Mouse (Mus musculus): ENCODE measurements around the gene Col1a1. TPM values are rescaled to one million over a fixed set of nuclear protein-coding genes. Genes with fewer than 3 reads are reported as not detected.

Gene Col1a1
- polyA plus RNA-seq, 1 experiment from 2014 or later = 221 TPM

GRCm38 (mm10) chr11:94930151-94930550 is 5.9 kb upstream of the Col1a1 start:
- peaks cover 13% of the 10 kb centered on the region for H3K4me1 ChIP-seq (replicated peaks; ENCODE audit: control insufficient read depth, insufficient read depth, low read length)
- 35% methylated on average over 4 of the region's 4 CpGs for WGBS
- H3K27ac ChIP-seq (ENCODE audit: low read depth, low read length) = no peak overlapping the region
- ATAC-seq (replicated peaks; ENCODE audit: low FRiP score) (no peak), DNase-seq (ENCODE audit: low spot score) (no peak)
- H3K9me3 ChIP-seq (ENCODE audit: control insufficient read depth, low read length) = no peaks in the 10 kb centered on the region
- H3K36me3 ChIP-seq (ENCODE audit: control insufficient read depth, insufficient read depth, low read length) = no peaks in the 10 kb centered on the region
- H3K4me2 ChIP-seq = no peak overlapping the region
- H3K27me3 ChIP-seq (replicated peaks; ENCODE audit: control insufficient read depth, insufficient read depth, low read length) = peaks cover 43% of the 10 kb centered on the region
- no peak overlapping the region for H3K4me3 ChIP-seq (ENCODE audit: low read depth, low read length)
- H3K9ac ChIP-seq (ENCODE audit: low read depth, low read length) = no peak overlapping the region

- WGBS = 21% methylated on average over 8 of the region's 8 CpGs
- no peak for DNase-seq (ENCODE audit: low spot score)
- Histone ChIP-seq H3K27ac (ENCODE audit: low read depth, low read length) (0 out of 2 replicates have a peak overlapping the region, but pooled peaks have one; percentile 19), H3K27me3 (replicated peaks; ENCODE audit: control insufficient read depth, insufficient read depth, low read length) (peaks cover 71% of the 10 kb centered on the region), H3K36me3 (ENCODE audit: control insufficient read depth, insufficient read depth, low read length) (no peaks in the 10 kb centered on the region), H3K4me1 (replicated peaks; ENCODE audit: control insufficient read depth, insufficient read depth, low read length) (peaks cover 7% of the 10 kb centered on the region), H3K4me3 (ENCODE audit: low read depth, low read length) (no peak overlapping the region), H3K9me3 (ENCODE audit: control insufficient read depth, low read length) (no peaks in the 10 kb centered on the region), H3K4me2 (no peak overlapping the region), H3K9ac (ENCODE audit: low read depth, low read length) (no peak overlapping the region)
- no peak for ATAC-seq (replicated peaks; ENCODE audit: low FRiP score)
These were observed 2.4 kb upstream of the Col1a1 start for GRCm38 (mm10) chr11:94933584-94933983.

GRCm38 (mm10) chr11:94934526-94934925 is 1.5 kb upstream of the Col1a1 start:
- peaks cover 6% of the 10 kb centered on the region for H3K4me1 ChIP-seq (replicated peaks; ENCODE audit: control insufficient read depth, insufficient read depth, low read length)
- WGBS = 32% methylated on average over 11 of the region's 11 CpGs

GRCm38 (mm10) chr11:94936851-94937295 is 849 bp downstream of the Col1a1 start:
- Histone ChIP-seq H3K27ac (ENCODE audit: low read depth, low read length) (peak overlapping the region; percentile 70; the same call in 1 of the 2 replicates), H3K36me3 (ENCODE audit: control insufficient read depth, insufficient read depth, low read length) (peaks cover 2% of the 10 kb centered on the region; the same call in 1 of the 2 replicates), H3K9ac (ENCODE audit: low read depth, low read length) (peak overlapping the region; percentile 44), H3K9me3 (ENCODE audit: control insufficient read depth, low read length) (no peaks in the 10 kb centered on the region), H3K27me3 (replicated peaks; ENCODE audit: control insufficient read depth, insufficient read depth, low read length) (peaks cover 81% of the 10 kb centered on the region), H3K4me1 (replicated peaks; ENCODE audit: control insufficient read depth, insufficient read depth, low read length) (peaks cover 4% of the 10 kb centered on the region), H3K4me2 (peak overlapping the region; percentile 58), H3K4me3 (ENCODE audit: low read depth, low read length) (peak overlapping the region; percentile 44)
- ATAC-seq (replicated peaks; ENCODE audit: low FRiP score) (peak; percentile 48), DNase-seq (ENCODE audit: low spot score) (peak; percentile 84)
- WGBS = under 1% methylated on average over 17 of the region's 17 CpGs

More at GRCm38 (mm10) chr11:94934526-94934925, 1.5 kb upstream of the Col1a1 start:
- H3K9ac ChIP-seq (ENCODE audit: low read depth, low read length) = no peak overlapping the region
- no peak overlapping the region; the same call in 1 of the 2 replicates for H3K27ac ChIP-seq (ENCODE audit: low read depth, low read length)
- ATAC-seq (replicated peaks; ENCODE audit: low FRiP score) = no peak
- H3K36me3 ChIP-seq (ENCODE audit: control insufficient read depth, insufficient read depth, low read length) = no peaks in the 10 kb centered on the region
- no peak overlapping the region for H3K4me2 ChIP-seq
- no peak overlapping the region for H3K4me3 ChIP-seq (ENCODE audit: low read depth, low read length)
- no peaks in the 10 kb centered on the region for H3K9me3 ChIP-seq (ENCODE audit: control insufficient read depth, low read length)
- peaks cover 80% of the 10 kb centered on the region for H3K27me3 ChIP-seq (replicated peaks; ENCODE audit: control insufficient read depth, insufficient read depth, low read length)
- no peak for DNase-seq (ENCODE audit: low spot score)

- ATAC-seq (replicated peaks; ENCODE audit: low FRiP score) (peak; percentile 53; the same call in 1 of the 2 replicates), DNase-seq (ENCODE audit: low spot score) (no peak)
- Histone ChIP-seq H3K4me2 (peak overlapping the region; percentile 58), H3K4me1 (replicated peaks; ENCODE audit: control insufficient read depth, insufficient read depth, low read length) (peaks cover 4% of the 10 kb centered on the region), H3K9me3 (ENCODE audit: control insufficient read depth, low read length) (no peaks in the 10 kb centered on the region), H3K36me3 (ENCODE audit: control insufficient read depth, insufficient read depth, low read length) (peaks cover 2% of the 10 kb centered on the region; the same call in 1 of the 2 replicates), H3K27me3 (replicated peaks; ENCODE audit: control insufficient read depth, insufficient read depth, low read length) (peaks cover 78% of the 10 kb centered on the region), H3K27ac (ENCODE audit: low read depth, low read length) (0 out of 2 replicates have a peak overlapping the region, but pooled peaks have one; percentile 14), H3K4me3 (ENCODE audit: low read depth, low read length) (peak overlapping the region; percentile 44), H3K9ac (ENCODE audit: low read depth, low read length) (peak overlapping the region; percentile 50; the same call in 1 of the 2 replicates)
- WGBS = 1% methylated on average over 18 of the region's 18 CpGs
These were observed 1.3 kb downstream of the Col1a1 start for GRCm38 (mm10) chr11:94937335-94937781.

- Histone ChIP-seq H3K27ac (ENCODE audit: low read depth, low read length) (0 out of 2 replicates have a peak overlapping the region, but pooled peaks have one; percentile 14), H3K9ac (ENCODE audit: low read depth, low read length) (peak overlapping the region; percentile 50; the same call in 1 of the 2 replicates)
- no peak for DNase-seq (ENCODE audit: low spot score)
These were observed 1.8 kb downstream of the Col1a1 start for GRCm38 (mm10) chr11:94937787-94938186.

GRCm38 (mm10) chr11:94938296-94938695 is 2.3 kb downstream of the Col1a1 start:
- H3K9me3 ChIP-seq (ENCODE audit: control insufficient read depth, low read length) = no peaks in the 10 kb centered on the region
- no peak for ATAC-seq (replicated peaks; ENCODE audit: low FRiP score)
- H3K4me1 ChIP-seq (replicated peaks; ENCODE audit: control insufficient read depth, insufficient read depth, low read length) = peaks cover 4% of the 10 kb centered on the region
- peak overlapping the region; percentile 44; the same call in 1 of the 2 replicates for H3K4me3 ChIP-seq (ENCODE audit: low read depth, low read length)
- H3K4me2 ChIP-seq = peak overlapping the region; percentile 58
- WGBS = 25% methylated on average over 9 of the region's 9 CpGs
- no peak for DNase-seq (ENCODE audit: low spot score)
- H3K27ac ChIP-seq (ENCODE audit: low read depth, low read length) = 0 out of 2 replicates have a peak overlapping the region, but pooled peaks have one; percentile 14
- H3K36me3 ChIP-seq (ENCODE audit: control insufficient read depth, insufficient read depth, low read length) = peaks cover 2% of the 10 kb centered on the region; the same call in 1 of the 2 replicates
- no peak overlapping the region for H3K9ac ChIP-seq (ENCODE audit: low read depth, low read length)
- H3K27me3 ChIP-seq (replicated peaks; ENCODE audit: control insufficient read depth, insufficient read depth, low read length) = peaks cover 73% of the 10 kb centered on the region

More at GRCm38 (mm10) chr11:94937787-94938186, 1.8 kb downstream of the Col1a1 start:
- WGBS = 4% methylated on average over 15 of the region's 15 CpGs
- no peak for ATAC-seq (replicated peaks; ENCODE audit: low FRiP score)
- Histone ChIP-seq H3K4me1 (replicated peaks; ENCODE audit: control insufficient read depth, insufficient read depth, low read length) (peaks cover 4% of the 10 kb centered on the region), H3K27me3 (replicated peaks; ENCODE audit: control insufficient read depth, insufficient read depth, low read length) (peaks cover 78% of the 10 kb centered on the region), H3K9me3 (ENCODE audit: control insufficient read depth, low read length) (no peaks in the 10 kb centered on the region), H3K36me3 (ENCODE audit: control insufficient read depth, insufficient read depth, low read length) (peaks cover 2% of the 10 kb centered on the region; the same call in 1 of the 2 replicates), H3K4me2 (peak overlapping the region; percentile 58), H3K4me3 (ENCODE audit: low read depth, low read length) (peak overlapping the region; percentile 44)

- Histone ChIP-seq H3K4me3 (ENCODE audit: low read depth, low read length) (no peak overlapping the region), H3K4me2 (peak overlapping the region; percentile 28; the same call in 1 of the 2 replicates), H3K4me1 (replicated peaks; ENCODE audit: control insufficient read depth, insufficient read depth, low read length) (peaks cover 4% of the 10 kb centered on the region), H3K9me3 (ENCODE audit: control insufficient read depth, low read length) (no peaks in the 10 kb centered on the region), H3K27ac (ENCODE audit: low read depth, low read length) (no peak overlapping the region), H3K9ac (ENCODE audit: low read depth, low read length) (no peak overlapping the region), H3K36me3 (ENCODE audit: control insufficient read depth, insufficient read depth, low read length) (peaks cover 2% of the 10 kb centered on the region; the same call in 1 of the 2 replicates), H3K27me3 (replicated peaks; ENCODE audit: control insufficient read depth, insufficient read depth, low read length) (peaks cover 70% of the 10 kb centered on the region)
- no peak for DNase-seq (ENCODE audit: low spot score)
- ATAC-seq (replicated peaks; ENCODE audit: low FRiP score) = no peak
- 17% methylated on average over 4 of the region's 4 CpGs for WGBS
These were observed 3.3 kb downstream of the Col1a1 start for GRCm38 (mm10) chr11:94939280-94939679.

- peaks cover 52% of the 10 kb centered on the region for H3K27me3 ChIP-seq (replicated peaks; ENCODE audit: control insufficient read depth, insufficient read depth, low read length)
- WGBS = 30% methylated on average over 9 of the region's 9 CpGs
- peaks cover 2% of the 10 kb centered on the region; the same call in 1 of the 2 replicates for H3K36me3 ChIP-seq (ENCODE audit: control insufficient read depth, insufficient read depth, low read length)
- peaks cover 4% of the 10 kb centered on the region for H3K4me1 ChIP-seq (replicated peaks; ENCODE audit: control insufficient read depth, insufficient read depth, low read length)
- H3K4me2 ChIP-seq = no peak overlapping the region
- DNase-seq (ENCODE audit: low spot score) = no peak
- H3K27ac ChIP-seq (ENCODE audit: low read depth, low read length) = no peak overlapping the region
- no peaks in the 10 kb centered on the region for H3K9me3 ChIP-seq (ENCODE audit: control insufficient read depth, low read length)
- ATAC-seq (replicated peaks; ENCODE audit: low FRiP score) = no peak
- H3K4me3 ChIP-seq (ENCODE audit: low read depth, low read length) = no peak overlapping the region
- no peak overlapping the region for H3K9ac ChIP-seq (ENCODE audit: low read depth, low read length)
These were observed 5.1 kb downstream of the Col1a1 start for GRCm38 (mm10) chr11:94941121-94941520.
